Mouse (Mus musculus): ENCODE measurements around the gene Slc38a6.

DNA sequence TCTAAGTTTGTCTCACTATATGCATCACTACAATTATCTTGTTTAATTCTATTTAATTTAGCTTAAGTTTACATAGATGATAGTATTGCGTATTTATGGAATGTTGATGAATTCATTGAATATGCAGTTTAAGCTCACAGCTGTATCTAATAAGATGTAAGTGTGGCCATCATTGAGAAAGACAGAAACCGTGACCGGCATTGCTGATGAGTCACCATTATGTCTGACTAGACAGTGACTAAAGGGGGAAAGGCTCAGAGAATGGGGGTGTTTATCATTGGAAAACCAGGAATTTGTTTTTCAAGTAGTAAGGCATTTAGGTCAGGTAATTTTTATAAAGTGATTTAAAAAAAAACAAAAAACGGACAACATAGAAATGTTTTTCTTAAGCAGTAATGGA lies 21.2 kb downstream of the Slc38a6 start:
- no peak for TF ChIP-seq TCF3 (IDR thresholded peaks at IDR 0.05; ENCODE audit: insufficient read length, low read depth)
- TF ChIP-seq MAX (IDR thresholded peaks at IDR 0.05; ENCODE audit: low read depth) = no peak
- no peak for TF ChIP-seq POLR2A (IDR thresholded peaks at IDR 0.05; ENCODE audit: insufficient read length, low read depth)
- no peak for TF ChIP-seq USF1 (IDR thresholded peaks at IDR 0.05; ENCODE audit: low read depth)
- no peak for TF ChIP-seq REST (IDR thresholded peaks at IDR 0.05; ENCODE audit: insufficient read depth, insufficient read length)
- no peak for TF ChIP-seq MYOG (IDR thresholded peaks at IDR 0.05; ENCODE audit: control insufficient read depth in 1 of 3, insufficient read depth in 1 of 3, insufficient read length in 2 of 3, low read depth in 2 of 3)
- no peak for TF ChIP-seq E2F4 (IDR thresholded peaks at IDR 0.05; ENCODE audit: insufficient read depth)
- no peak for TF ChIP-seq MYOD1 (IDR thresholded peaks at IDR 0.05; ENCODE audit: control insufficient read depth in 1 of 3, insufficient read length in 2 of 3, low read depth in 2 of 3)
